Mouse (Mus musculus) gonadal fat pad, adult 2 months (tissue): ENCODE measurements at regions not wholly inside any gene's neighbourhood (a gene's known extent, or its start where the extent isn't known, plus 50 kb on each side); places are given as distances from the start of the nearest gene placed in this dataset.

ENCODE experiments used
- DNase-seq: peaks from one replicate; pipeline ENCODE4 v3.0.0-alpha.2; 2012; ENCODE audit warnings: low read depth

- DNase-seq = no peak
Measured at GRCm38 (mm10) chr9:68254218-68254617, 399.4 kb upstream of the Rora start.

DNA sequence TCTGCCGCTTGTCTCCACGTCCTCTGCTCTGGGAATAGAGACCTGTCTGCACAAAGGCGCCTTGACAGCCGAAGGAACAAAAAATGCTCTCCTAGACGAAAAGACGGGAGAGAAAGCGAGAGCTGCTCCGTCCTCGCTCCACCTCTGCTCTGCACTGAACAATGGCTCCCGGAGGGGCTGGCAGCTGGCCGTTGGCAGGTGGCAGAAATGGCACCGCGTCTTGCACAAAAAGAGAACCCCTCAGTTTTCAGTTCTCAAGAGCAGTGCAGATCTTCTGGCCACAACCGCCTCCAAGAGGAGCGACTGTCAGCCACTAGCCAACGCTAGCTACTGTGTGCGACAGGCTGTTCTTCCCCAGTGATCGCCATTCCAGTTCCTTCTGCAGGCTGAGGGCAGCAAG, 385.0 kb upstream of the Rora start:
- DNase-seq = no peak

GRCm38 (mm10) chr9:68302232-68302925, 351.2 kb upstream of the Rora start:
- no peak for DNase-seq

DNA sequence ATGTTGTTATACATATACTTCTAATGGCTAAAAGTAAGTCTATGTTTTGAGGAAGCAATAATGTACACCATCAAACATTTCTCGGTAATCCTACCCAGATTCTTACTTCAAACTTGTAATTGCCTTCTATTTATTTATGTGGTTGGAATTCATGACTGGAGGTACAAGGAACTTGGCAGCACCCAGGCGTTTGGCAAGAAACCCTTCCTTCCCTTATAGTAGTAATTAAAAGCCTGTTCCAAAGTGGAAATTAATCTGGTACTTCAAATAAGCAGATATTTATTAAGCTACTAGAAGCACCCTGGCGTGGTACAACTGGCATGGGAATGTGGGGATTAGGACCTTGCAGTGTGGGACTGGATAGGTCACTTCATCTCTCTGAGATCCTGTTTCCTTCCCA, 322.9 kb upstream of the Rora start:
- DNase-seq = no peak

DNA sequence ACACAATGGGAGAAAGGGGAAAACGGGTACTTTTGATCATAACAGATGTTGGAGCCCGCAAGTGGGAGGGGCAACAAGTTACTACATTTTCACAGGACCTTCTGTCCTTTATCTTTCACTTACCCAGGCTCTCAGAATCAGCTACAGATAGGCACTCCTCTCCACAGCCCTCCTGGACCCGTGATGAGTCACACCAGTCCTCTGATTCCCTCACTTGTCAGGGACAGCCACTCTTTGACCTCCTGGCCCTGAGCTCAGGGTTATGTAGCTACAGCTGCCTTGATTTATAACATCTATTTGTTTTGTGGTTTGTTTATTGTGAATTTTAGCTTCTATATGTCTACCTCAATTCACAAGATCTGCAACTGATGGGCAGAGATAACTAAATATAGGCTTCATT, 312.7 kb upstream of the Rora start:
- DNase-seq = no peak

- DNase-seq = no peak
Measured at GRCm38 (mm10) chr9:68341511-68341910, 312.1 kb upstream of the Rora start.

GRCm38 (mm10) chr9:68347426-68347825, 306.2 kb upstream of the Rora start:
- no peak for DNase-seq

- DNase-seq = no peak
Measured at GRCm38 (mm10) chr9:68351466-68351865, 302.1 kb upstream of the Rora start.

DNA sequence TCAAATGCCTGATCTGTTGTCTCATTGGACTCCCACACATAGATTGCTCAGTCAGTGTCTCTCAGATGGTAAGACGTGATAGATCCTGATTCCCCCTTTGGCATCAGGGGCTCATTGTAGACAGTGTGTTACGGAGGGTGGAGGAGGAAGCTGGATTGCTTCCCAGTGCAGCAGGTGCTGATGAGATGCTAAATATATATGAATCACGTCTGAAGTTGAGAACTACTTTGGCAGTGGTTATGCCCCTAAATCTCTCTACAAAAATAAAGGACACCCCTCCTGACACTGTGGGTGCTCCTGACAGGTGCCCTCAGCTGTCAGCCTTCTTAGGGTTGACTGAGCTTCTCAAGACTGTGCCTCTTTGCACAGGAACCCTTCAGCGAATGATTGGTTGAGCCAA, 299.1 kb upstream of the Rora start:
- DNase-seq = no peak

- no peak for DNase-seq
Measured at GRCm38 (mm10) chr9:68356078-68356477, 297.5 kb upstream of the Rora start.

- no peak for DNase-seq
Measured at GRCm38 (mm10) chr9:68357231-68357630, 296.4 kb upstream of the Rora start.

DNA sequence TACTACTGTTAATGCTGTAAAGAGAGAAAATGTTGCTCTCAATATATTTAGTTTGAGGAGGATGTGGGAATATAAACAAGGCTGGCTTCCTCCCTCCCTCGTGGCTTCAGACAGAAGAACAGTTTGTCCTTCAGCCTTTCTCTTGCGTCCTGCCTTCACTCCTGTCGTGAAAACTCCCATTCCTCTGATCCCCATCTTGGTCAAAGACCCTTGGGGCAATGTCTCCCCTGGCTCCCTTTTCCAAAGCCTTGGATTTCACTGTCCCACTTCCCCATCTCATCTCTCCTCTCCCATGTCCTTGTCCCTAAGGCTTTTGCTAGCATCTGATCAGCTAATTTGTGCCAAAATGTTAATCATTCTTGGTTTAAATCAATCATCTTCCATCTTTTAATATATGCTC, 286.6 kb upstream of the Rora start:
- no peak for DNase-seq

DNA sequence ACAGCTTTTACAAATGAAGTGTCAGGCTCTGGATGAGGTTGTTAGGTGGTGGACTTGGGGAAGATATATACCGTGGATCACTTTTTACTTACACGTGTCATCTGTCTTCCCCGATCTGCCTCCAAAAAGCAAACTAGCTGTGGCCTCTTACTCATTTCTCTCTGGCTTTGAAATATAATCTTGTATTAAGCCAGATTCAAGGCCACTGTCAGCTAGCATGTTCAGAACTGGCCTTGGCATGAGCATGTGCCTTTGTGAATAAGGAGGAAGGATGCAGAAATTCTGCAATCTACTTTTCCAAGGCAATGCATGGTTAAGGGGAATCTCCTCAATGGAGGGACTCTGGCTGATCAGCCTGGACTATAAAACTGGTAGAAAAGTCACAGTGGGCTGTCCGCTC, 286.0 kb upstream of the Rora start:
- DNase-seq = no peak

DNA sequence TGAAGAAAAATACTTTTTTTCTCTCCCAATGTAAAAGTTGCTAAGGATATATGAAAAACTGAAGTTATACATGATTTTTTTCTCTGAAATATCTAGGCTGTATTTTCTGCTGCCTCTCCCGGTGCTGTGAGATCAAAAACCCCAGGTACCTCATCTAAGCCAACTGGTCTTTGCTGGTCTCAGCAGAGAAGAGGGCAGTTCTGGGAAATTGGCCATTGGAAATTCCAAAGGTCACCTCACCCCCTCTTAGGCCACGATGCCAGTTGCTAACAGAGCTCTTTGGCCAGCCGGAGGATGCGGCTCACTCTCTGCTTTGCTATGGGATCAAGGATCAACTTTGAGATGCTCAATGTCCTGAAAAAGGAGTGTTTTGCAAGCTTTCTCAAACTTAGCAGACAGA, 280.9 kb upstream of the Rora start:
- DNase-seq = no peak

DNA sequence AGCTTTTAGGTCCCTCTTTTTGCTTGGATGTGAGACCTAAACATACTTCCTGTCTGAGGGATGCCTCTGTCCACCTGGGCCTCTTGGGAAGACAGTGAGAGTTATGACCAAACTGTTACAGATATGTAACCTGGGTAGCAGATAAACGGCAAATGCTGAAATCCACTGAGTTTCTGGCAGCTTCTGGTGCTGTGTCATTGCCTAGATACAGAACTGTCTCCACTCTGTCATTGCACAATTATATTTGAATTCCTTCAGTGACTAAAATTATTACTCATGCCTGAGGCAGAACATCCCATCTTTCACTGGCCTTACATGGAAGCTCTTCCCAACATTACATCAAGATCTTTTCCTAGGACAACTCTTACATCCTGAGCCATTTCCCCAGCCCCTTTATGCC, 277.4 kb upstream of the Rora start:
- no peak for DNase-seq

GRCm38 (mm10) chr9:68381871-68382270, 271.7 kb upstream of the Rora start:
- no peak for DNase-seq

DNA sequence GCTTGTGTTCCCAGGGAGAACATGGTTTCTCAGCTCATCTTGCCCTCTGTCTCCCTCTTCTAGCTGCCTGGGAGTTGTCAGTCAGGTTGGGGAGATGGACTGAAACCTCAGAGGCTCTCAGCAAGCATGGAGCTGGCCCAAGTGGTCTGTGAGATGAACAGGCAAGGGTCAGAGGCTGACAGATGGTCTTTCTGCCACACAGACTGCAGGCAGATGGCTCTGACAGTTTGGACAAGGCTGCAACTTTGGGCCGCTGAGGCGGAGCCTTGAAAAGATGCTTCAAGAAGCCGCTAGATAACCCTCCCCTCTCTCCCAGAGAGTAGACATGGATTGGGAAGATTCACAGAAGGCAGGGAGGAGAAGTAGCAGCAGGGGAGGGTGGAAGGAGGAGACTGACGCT, 252.7 kb upstream of the Rora start:
- DNase-seq = no peak

- DNase-seq = no peak
Measured at GRCm38 (mm10) chr9:68402176-68402845, 251.3 kb upstream of the Rora start.

- DNase-seq = no peak
Measured at GRCm38 (mm10) chr9:68402981-68403380, 250.6 kb upstream of the Rora start.

DNA sequence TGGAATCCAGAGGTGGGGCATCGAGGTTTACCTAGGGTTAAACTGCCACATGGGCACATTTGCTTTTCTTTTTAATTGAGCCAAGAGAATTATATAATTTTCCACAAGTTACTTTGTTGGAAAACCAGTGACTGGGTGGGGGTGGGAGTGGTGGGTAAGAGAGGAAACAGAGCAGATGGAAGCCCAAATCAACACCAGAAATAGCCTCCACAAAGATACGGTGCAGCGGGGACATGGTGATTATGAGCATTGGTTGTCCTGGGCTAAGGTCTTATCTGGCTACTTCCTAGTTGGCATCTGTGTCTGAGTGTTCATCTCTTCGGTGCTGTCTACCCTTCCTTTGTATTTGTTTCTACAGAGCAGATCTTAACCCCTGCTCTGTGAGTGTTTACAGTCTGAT, 250.1 kb upstream of the Rora start:
- no peak for DNase-seq

- DNase-seq = no peak
Measured at GRCm38 (mm10) chr9:68409786-68410185, 243.8 kb upstream of the Rora start.

DNA sequence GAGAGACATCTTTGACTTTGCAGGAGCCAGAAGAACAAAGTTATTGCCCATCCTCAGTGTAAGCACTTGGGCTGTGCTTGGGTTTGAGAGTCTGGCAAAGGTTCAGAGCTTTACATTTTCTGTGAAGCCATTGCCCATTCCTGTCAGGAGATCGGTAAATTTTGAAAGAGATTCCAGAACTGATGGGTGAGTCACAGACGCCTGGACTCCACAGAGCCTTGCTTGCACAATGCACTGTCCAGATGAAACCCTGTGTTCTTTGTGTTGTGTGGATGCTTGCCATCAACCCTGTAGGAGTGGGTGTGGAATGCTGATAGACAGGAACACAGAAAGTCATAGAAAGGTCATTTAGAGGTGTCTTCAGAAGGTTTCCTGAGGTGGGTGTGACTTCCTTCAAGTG, 227.3 kb upstream of the Rora start:
- peak; percentile 77 for DNase-seq

GRCm38 (mm10) chr9:68462755-68463154, 190.8 kb upstream of the Rora start:
- no peak for DNase-seq
